ENCODE assay signal across 8 mouse cellular contexts in genomic region chr17:25187784-25188149, GRCm38 (mm10). TPM values are rescaled to one million over a fixed set of nuclear protein-coding genes. Genes with fewer than 3 reads are reported as not detected.
DNase-seq lines count a peak whose midpoint lies in the region; ATAC-seq and TF ChIP-seq lines count a peak whose summit lies in the region.

No protein-coding gene starts in this region.

- no peak for TF ChIP-seq CTCF in G1E (IDR thresholded peaks at IDR 0.05; ENCODE audit: low read depth, low read length)
- TF ChIP-seq CTCF in heart, postnatal 0 days (IDR thresholded peaks at IDR 0.05; ENCODE audit: low read depth) = no peak

- no peaks in the 10 kb centered on the region for H3K27me3 ChIP-seq in heart, embryonic 15.5 days
- H3K27me3 ChIP-seq in G1E (ENCODE audit: insufficient read depth, low read length) = no peaks in the 10 kb centered on the region
- H3K27me3 ChIP-seq in heart, postnatal 0 days (ENCODE audit: control insufficient read depth, insufficient read depth, low read length) = no peaks in the 10 kb centered on the region
- no peaks in the 10 kb centered on the region for H3K27me3 ChIP-seq in midbrain, embryonic 10.5 days (ENCODE audit: low read depth, poor library complexity, severe bottlenecking)

- TF ChIP-seq EP300 in heart, postnatal 0 days (IDR thresholded peaks at IDR 0.05; ENCODE audit: low read depth) = no peak

- H3K36me3 ChIP-seq in heart, embryonic 15.5 days = peaks cover 16% of the 10 kb centered on the region; the same call in 1 of the 2 replicates
- H3K36me3 ChIP-seq in G1E (replicated peaks) = peaks cover 58% of the 10 kb centered on the region
- peaks cover 11% of the 10 kb centered on the region; the same call in 1 of the 2 replicates for H3K36me3 ChIP-seq in heart, postnatal 0 days (replicated peaks; ENCODE audit: control insufficient read depth, insufficient read depth, low read length)
- H3K36me3 ChIP-seq in midbrain, embryonic 10.5 days = peaks cover 19% of the 10 kb centered on the region; the same call in 1 of the 2 replicates

- WGBS in heart, embryonic 15.5 days = 6% methylated on average over 11 of the region's 11 CpGs
- 4% methylated on average over 11 of the region's 11 CpGs for WGBS in heart, postnatal 0 days
- WGBS in midbrain, embryonic 10.5 days = 6% methylated on average over 11 of the region's 11 CpGs

- peak overlapping the region; percentile 84 for H3K4me2 ChIP-seq in heart, embryonic 15.5 days
- peak overlapping the region; percentile 80 for H3K4me2 ChIP-seq in heart, postnatal 0 days (ENCODE audit: low read depth, low read length)

- peaks cover 26% of the 10 kb centered on the region for H3K4me1 ChIP-seq in heart, embryonic 15.5 days (replicated peaks)
- H3K4me1 ChIP-seq in G1E (ENCODE audit: insufficient read depth, low read depth, low read length) = peaks cover 59% of the 10 kb centered on the region
- peaks cover 24% of the 10 kb centered on the region for H3K4me1 ChIP-seq in heart, postnatal 0 days (ENCODE audit: control insufficient read depth, insufficient read depth)
- peaks cover 52% of the 10 kb centered on the region for H3K4me1 ChIP-seq in midbrain, embryonic 10.5 days

- no peak for DNase-seq in heart, postnatal 14 days
- DNase-seq in G1E (ENCODE audit: low spot score) = no peak
- no peak for DNase-seq in heart, postnatal 0 days (ENCODE audit: low spot score)
- no peak for DNase-seq in midbrain, embryonic 10.5 days (ENCODE audit: low spot score)
- DNase-seq in layer of hippocampus, adult 8-10 months (ENCODE audit: low spot score in 2 of 2) = no peak
- no peak for DNase-seq in adrenal gland, postnatal 25 days
- no peak for DNase-seq in spleen, postnatal 4 days (ENCODE audit: low spot score in 2 of 2)

- peak overlapping the region; percentile 84 for H3K27ac ChIP-seq in heart, embryonic 15.5 days
- H3K27ac ChIP-seq in heart, postnatal 0 days (ENCODE audit: low read depth) = peak overlapping the region; percentile 80
- H3K27ac ChIP-seq in midbrain, embryonic 10.5 days (replicated peaks) = peak overlapping the region; percentile 91

- peak overlapping the region; percentile 91 for H3K9ac ChIP-seq in heart, embryonic 15.5 days
- peak overlapping the region; percentile 81 for H3K9ac ChIP-seq in heart, postnatal 0 days (replicated peaks; ENCODE audit: low read depth, low read length)

- intact Hi-C loops in heart, postnatal 14 days (cut with DNase I) = loop anchor here (5.0 kb wide), 1 partner anchor 85 kb away; the partner anchor contains the start of gene Ube2i

- no peaks in the 10 kb centered on the region for H3K9me3 ChIP-seq in heart, embryonic 15.5 days (replicated peaks)
- H3K9me3 ChIP-seq in G1E (replicated peaks) = no peaks in the 10 kb centered on the region
- H3K9me3 ChIP-seq in heart, postnatal 0 days (replicated peaks; ENCODE audit: control insufficient read depth, low read length) = no peaks in the 10 kb centered on the region
- H3K9me3 ChIP-seq in midbrain, embryonic 10.5 days (replicated peaks) = no peaks in the 10 kb centered on the region

- H3K4me3 ChIP-seq in heart, embryonic 15.5 days = peak overlapping the region; percentile 91
- peak overlapping the region; percentile 88 for H3K4me3 ChIP-seq in G1E (ENCODE audit: low read depth, low read length)
- H3K4me3 ChIP-seq in heart, postnatal 0 days (ENCODE audit: low read depth, low read length) = peak overlapping the region; percentile 75
- peak overlapping the region; percentile 99 for H3K4me3 ChIP-seq in midbrain, embryonic 10.5 days

- ATAC-seq in heart, embryonic 15.5 days (replicated peaks; ENCODE audit: insufficient number of reproducible peaks, insufficient read depth, low FRiP score, low read depth) = no peak
- no peak for ATAC-seq in G1E (ENCODE audit: extremely low read depth, insufficient number of reproducible peaks, low FRiP score, poor library complexity, severe bottlenecking)
- ATAC-seq in heart, postnatal 0 days (ENCODE audit: insufficient read depth, low read depth) = no peak

RNA-seq across cellular contexts. Expression of gene Unkl, which starts 0.4 kb away (rescaled TPM):
- 4.6 and 5.3 TPM in 2 replicates for polyA plus RNA-seq in heart, embryonic 15.5 days (2015; fragmentation: Nextera tagmentation; extraction: Ambion mirVana)
- total RNA-seq in heart, postnatal 14 days (2021) = 10 to 100 TPM; 10.8 to 10.9 TPM
- total RNA-seq in G1E (2014; fragmentation: Nextera tagmentation) = 14.1 and 15.0 TPM in 2 replicates
- total RNA-seq in G1E (2017) = 8.5 and 10.1 TPM in 2 replicates
- 59.4 and 65.9 TPM in 2 replicates for polyA plus RNA-seq in G1E (2012)
- 3.2 and 4.8 TPM in 2 replicates for total RNA-seq in heart, postnatal 0 days (2014; rRNA removed; ENCODE audit: low replicate concordance)
- 2.8 and 3.0 TPM in 2 replicates for polyA plus RNA-seq in heart, postnatal 0 days (2015; fragmentation: Nextera tagmentation; extraction: Ambion mirVana)
- polyA plus RNA-seq in midbrain, embryonic 10.5 days (2016; fragmentation: Nextera tagmentation; extraction: Ambion mirVana) = 8.4 and 9.7 TPM in 2 replicates
- total RNA-seq in layer of hippocampus, adult 8-10 months (2022) = 10 to 100 TPM; 36.0 to 42.6 (median 39.6) TPM
- 19.9 and 21.1 TPM in 2 replicates for total RNA-seq in adrenal gland, postnatal 25 days (2021)

RNA-seq across cellular contexts. Expression of gene BC003965, which starts 3.4 kb away (rescaled TPM):
- 23.7 and 24.4 TPM in 2 replicates for polyA plus RNA-seq in heart, embryonic 15.5 days (2015; fragmentation: Nextera tagmentation; extraction: Ambion mirVana)
- total RNA-seq in heart, postnatal 14 days (2021) = 10 to 100 TPM; 19.2 to 22.0 TPM
- total RNA-seq in G1E (2014; fragmentation: Nextera tagmentation) = 10.5 and 15.7 TPM in 2 replicates
- 12.1 and 13.9 TPM in 2 replicates for total RNA-seq in G1E (2017)
- polyA plus RNA-seq in G1E (2012) = 36.9 and 44.1 TPM in 2 replicates
- 15.3 and 17.3 TPM in 2 replicates for total RNA-seq in heart, postnatal 0 days (2014; rRNA removed; ENCODE audit: low replicate concordance)
- polyA plus RNA-seq in heart, postnatal 0 days (2015; fragmentation: Nextera tagmentation; extraction: Ambion mirVana) = 24.6 and 26.5 TPM in 2 replicates
- 37.3 and 37.7 TPM in 2 replicates for polyA plus RNA-seq in midbrain, embryonic 10.5 days (2016; fragmentation: Nextera tagmentation; extraction: Ambion mirVana)
- total RNA-seq in layer of hippocampus, adult 8-10 months (2022) = 10 to 100 TPM; 19.7 to 21.1 (median 20.8) TPM
- 19.5 and 20.4 TPM in 2 replicates for total RNA-seq in adrenal gland, postnatal 25 days (2021)

RNA-seq across cellular contexts. Expression of gene Gm38655, which starts 12.5 kb away (rescaled TPM):
- 0.33 and 0.77 TPM in 2 replicates for polyA plus RNA-seq in heart, embryonic 15.5 days (2015; fragmentation: Nextera tagmentation; extraction: Ambion mirVana)
- total RNA-seq in heart, postnatal 14 days (2021) = not detected
- total RNA-seq in G1E (2014; fragmentation: Nextera tagmentation) = not detected in 2 replicates
- total RNA-seq in G1E (2017) = 0.52 TPM in 1 of 2 replicates, not detected in the other
- 0.05 TPM in 1 of 2 replicates, not detected in the other for polyA plus RNA-seq in G1E (2012)
- not detected in 2 replicates for total RNA-seq in heart, postnatal 0 days (2014; rRNA removed; ENCODE audit: low replicate concordance)
- not detected in 2 replicates for polyA plus RNA-seq in heart, postnatal 0 days (2015; fragmentation: Nextera tagmentation; extraction: Ambion mirVana)
- not detected in 2 replicates for polyA plus RNA-seq in midbrain, embryonic 10.5 days (2016; fragmentation: Nextera tagmentation; extraction: Ambion mirVana)
- not detected for total RNA-seq in layer of hippocampus, adult 8-10 months (2022)
- total RNA-seq in adrenal gland, postnatal 25 days (2021) = 0.49 TPM in 1 of 2 replicates, not detected in the other

RNA-seq across cellular contexts. Expression of gene Ccdc154, which starts 25.5 kb away (rescaled TPM):
- polyA plus RNA-seq in heart, embryonic 15.5 days (2015; fragmentation: Nextera tagmentation; extraction: Ambion mirVana) = 0.05 TPM in 1 of 2 replicates, not detected in the other
- not detected for total RNA-seq in heart, postnatal 14 days (2021)
- not detected in 2 replicates for total RNA-seq in G1E (2014; fragmentation: Nextera tagmentation)
- total RNA-seq in G1E (2017) = 0.05 and 0.12 TPM in 2 replicates
- not detected in 2 replicates for polyA plus RNA-seq in G1E (2012)
- not detected in 2 replicates for total RNA-seq in heart, postnatal 0 days (2014; rRNA removed; ENCODE audit: low replicate concordance)
- polyA plus RNA-seq in heart, postnatal 0 days (2015; fragmentation: Nextera tagmentation; extraction: Ambion mirVana) = not detected in 2 replicates
- not detected in 2 replicates for polyA plus RNA-seq in midbrain, embryonic 10.5 days (2016; fragmentation: Nextera tagmentation; extraction: Ambion mirVana)
- under 1 TPM in 1 of 4 experiments, not detected in 3; 0.18 TPM for total RNA-seq in layer of hippocampus, adult 8-10 months (2022)
- total RNA-seq in adrenal gland, postnatal 25 days (2021) = 0.15 TPM in 1 of 2 replicates, not detected in the other

RNA-seq across cellular contexts. Expression of gene Gnptg, which starts 52.2 kb away (rescaled TPM):
- polyA plus RNA-seq in heart, embryonic 15.5 days (2015; fragmentation: Nextera tagmentation; extraction: Ambion mirVana) = 20.4 and 27.1 TPM in 2 replicates
- total RNA-seq in heart, postnatal 14 days (2021) = 10 to 100 TPM; 13.1 to 14.3 TPM
- total RNA-seq in G1E (2014; fragmentation: Nextera tagmentation) = 9.7 and 10.0 TPM in 2 replicates
- 22.2 and 31.1 TPM in 2 replicates for total RNA-seq in G1E (2017)
- polyA plus RNA-seq in G1E (2012) = 5.4 and 11.6 TPM in 2 replicates
- total RNA-seq in heart, postnatal 0 days (2014; rRNA removed; ENCODE audit: low replicate concordance) = 20.4 and 24.2 TPM in 2 replicates
- polyA plus RNA-seq in heart, postnatal 0 days (2015; fragmentation: Nextera tagmentation; extraction: Ambion mirVana) = 21.0 and 22.7 TPM in 2 replicates
- polyA plus RNA-seq in midbrain, embryonic 10.5 days (2016; fragmentation: Nextera tagmentation; extraction: Ambion mirVana) = 67.0 and 75.3 TPM in 2 replicates
- total RNA-seq in layer of hippocampus, adult 8-10 months (2022) = 10 to 100 TPM; 70.8 to 79.1 (median 76.3) TPM
- total RNA-seq in adrenal gland, postnatal 25 days (2021) = 42.4 and 50.1 TPM in 2 replicates
